Comparison of ENCODE assay signal across 14 mouse cellular contexts in the genomic region with DNA sequence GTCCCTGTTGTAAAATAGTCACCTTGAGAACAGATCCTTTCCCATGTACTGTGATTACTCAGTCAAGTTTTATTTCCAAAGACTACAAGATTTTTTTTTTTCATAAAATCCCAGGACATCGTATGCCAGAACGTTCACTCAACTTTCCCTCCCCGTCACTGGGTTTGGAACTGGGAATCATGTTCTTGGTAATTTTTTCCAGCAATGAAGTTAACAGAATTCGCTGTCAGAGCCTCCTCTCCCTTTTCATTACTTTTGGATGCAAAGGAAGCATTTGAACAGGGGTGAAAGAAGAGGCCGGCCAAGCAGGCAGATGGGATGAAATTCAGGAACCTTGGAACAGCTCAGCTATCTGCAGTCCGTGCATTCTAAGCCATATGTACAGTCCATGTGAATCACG.
"Had no signal": no experiment of that assay in that cellular context is flagged by ENCODE, and none has a peak within 500 bp of the region (broad histone marks: within the 10 kb centered on the region; RNA-seq: fewer than 3 reads in every experiment).

No protein-coding gene starts in this region.

- H3K9ac ChIP-seq: liver, embryonic 13.5 days had no signal

- H3K27me3 ChIP-seq: liver, embryonic 13.5 days had no signal

- H3K36me3 ChIP-seq: liver, embryonic 13.5 days had no signal

- H3K4me1 ChIP-seq: liver, embryonic 13.5 days had no signal

- H3K4me3 ChIP-seq: liver, embryonic 13.5 days had no signal

- H3K4me2 ChIP-seq: liver, embryonic 13.5 days; midbrain, embryonic 11.5 days had no signal

- H3K27ac ChIP-seq: liver, embryonic 13.5 days had no signal

- H3K9me3 ChIP-seq: liver, embryonic 13.5 days had no signal

- DNase-seq: kidney, adult 9 months; kidney, postnatal 14 days; kidney, postnatal 4 days; left cerebral cortex, postnatal 4 days; liver, embryonic 13.5 days; lung, adult 2 months; lung, postnatal 14 days; lung, postnatal 4 days; midbrain, embryonic 14.5 days; right cerebral cortex, adult 18-20 months; right cerebral cortex, postnatal 14 days; thymus, adult 18-20 months; thymus, postnatal 36 days had no signal
